Mouse (Mus musculus): ENCODE data around the gene Dctpp1. TPM values are rescaled to one million over a fixed set of nuclear protein-coding genes. Genes with fewer than 3 reads are reported as not detected.

Dctpp1 gene
- polyA plus RNA-seq, 1 experiment from 2014 or later, result 266 TPM

GRCm38 (mm10) chr7:127207374-127208294 is 52.9 kb downstream of the Dctpp1 start:
- Histone ChIP-seq H3K4me3 (ENCODE audit: low read depth, low read length) (peak overlapping the region; percentile 87), H3K27me3 (replicated peaks; ENCODE audit: control insufficient read depth, insufficient read depth, low read length) (no peaks in the 10 kb centered on the region), H3K9me3 (ENCODE audit: control insufficient read depth, low read length) (no peaks in the 10 kb centered on the region), H3K4me2 (peak overlapping the region; percentile 69), H3K4me1 (replicated peaks; ENCODE audit: control insufficient read depth, insufficient read depth, low read length) (peaks cover 20% of the 10 kb centered on the region), H3K36me3 (ENCODE audit: control insufficient read depth, insufficient read depth, low read length) (peaks cover 15% of the 10 kb centered on the region), H3K9ac (ENCODE audit: low read depth, low read length) (peak overlapping the region; percentile 96), H3K27ac (ENCODE audit: low read depth, low read length) (peak overlapping the region; percentile 94)
- WGBS, result under 1% methylated on average over 52 of the region's 53 CpGs
- DNase-seq (ENCODE audit: low spot score) (peak; percentile 46), ATAC-seq (replicated peaks; ENCODE audit: low FRiP score) (peak; percentile 4)

Other genes starting within 250 kb of the Dctpp1 start
- 8.3 and 9.4 TPM in 2 replicates for gene Mvp, start 246.1 kb downstream of the Dctpp1 start, polyA plus RNA-seq (2014; fragmentation: Nextera tagmentation; extraction: Ambion mirVana)
- 0.41 TPM in 1 of 2 replicates, not detected in the other for gene Pagr1b, start 244.2 kb downstream of the Dctpp1 start, polyA plus RNA-seq (2014; fragmentation: Nextera tagmentation; extraction: Ambion mirVana)
- gene Pagr1a, start 243.4 kb downstream of the Dctpp1 start, polyA plus RNA-seq (2014; fragmentation: Nextera tagmentation; extraction: Ambion mirVana), result 45.6 and 75.0 TPM in 2 replicates
- gene Gm42742, start 239.6 kb downstream of the Dctpp1 start, polyA plus RNA-seq (2014; fragmentation: Nextera tagmentation; extraction: Ambion mirVana), result 19.8 and 52.9 TPM in 2 replicates
- gene Prrt2, start 239.5 kb downstream of the Dctpp1 start, polyA plus RNA-seq (2014; fragmentation: Nextera tagmentation; extraction: Ambion mirVana), result 4.5 and 5.4 TPM in 2 replicates
- gene Maz, start 233.7 kb downstream of the Dctpp1 start, polyA plus RNA-seq (2014; fragmentation: Nextera tagmentation; extraction: Ambion mirVana), result 90.8 and 98.8 TPM in 2 replicates
- 152 and 170 TPM in 2 replicates for gene Kif22, start 218.2 kb downstream of the Dctpp1 start, polyA plus RNA-seq (2014; fragmentation: Nextera tagmentation; extraction: Ambion mirVana)
- not detected in 2 replicates for gene Zg16, start 173.4 kb downstream of the Dctpp1 start, polyA plus RNA-seq (2014; fragmentation: Nextera tagmentation; extraction: Ambion mirVana)
- gene AI467606, start 169.3 kb downstream of the Dctpp1 start, polyA plus RNA-seq (2014; fragmentation: Nextera tagmentation; extraction: Ambion mirVana), result 12.3 and 13.7 TPM in 2 replicates
- 43.8 and 44.2 TPM in 2 replicates for gene Qprt, start 138.5 kb downstream of the Dctpp1 start, polyA plus RNA-seq (2014; fragmentation: Nextera tagmentation; extraction: Ambion mirVana)
- gene Spn, start 122.9 kb downstream of the Dctpp1 start, polyA plus RNA-seq (2014; fragmentation: Nextera tagmentation; extraction: Ambion mirVana), result 12.7 and 14.4 TPM in 2 replicates
- gene Cd2bp2, start 64.7 kb downstream of the Dctpp1 start, polyA plus RNA-seq (2014; fragmentation: Nextera tagmentation; extraction: Ambion mirVana), result 50.3 and 59.5 TPM in 2 replicates
- 28.2 and 29.0 TPM in 2 replicates for gene Tbc1d10b, start 52.2 kb downstream of the Dctpp1 start, polyA plus RNA-seq (2014; fragmentation: Nextera tagmentation; extraction: Ambion mirVana)
- gene Mylpf, start 51.8 kb downstream of the Dctpp1 start, polyA plus RNA-seq (2014; fragmentation: Nextera tagmentation; extraction: Ambion mirVana), result 31.5 and 33.6 TPM in 2 replicates
- gene Zfp553, start 27.6 kb downstream of the Dctpp1 start, polyA plus RNA-seq (2014; fragmentation: Nextera tagmentation; extraction: Ambion mirVana), result 17.2 TPM in 2 replicates
- gene Sept1, start 27.6 kb downstream of the Dctpp1 start, polyA plus RNA-seq (2014; fragmentation: Nextera tagmentation; extraction: Ambion mirVana), result 14.9 and 17.5 TPM in 2 replicates
- 45.9 and 47.3 TPM in 2 replicates for gene Zfp771, start 16.4 kb downstream of the Dctpp1 start, polyA plus RNA-seq (2014; fragmentation: Nextera tagmentation; extraction: Ambion mirVana)
- gene Sephs2, start 13.3 kb upstream of the Dctpp1 start, polyA plus RNA-seq (2014; fragmentation: Nextera tagmentation; extraction: Ambion mirVana), result 178 and 203 TPM in 2 replicates
- gene Itgal, start 35.6 kb upstream of the Dctpp1 start, polyA plus RNA-seq (2014; fragmentation: Nextera tagmentation; extraction: Ambion mirVana), result 6.2 and 6.5 TPM in 2 replicates
- gene Zfp768, start 84.9 kb upstream of the Dctpp1 start, polyA plus RNA-seq (2014; fragmentation: Nextera tagmentation; extraction: Ambion mirVana), result 3.4 and 3.6 TPM in 2 replicates
- 4.9 and 5.8 TPM in 2 replicates for gene Zfp747, start 115.3 kb upstream of the Dctpp1 start, polyA plus RNA-seq (2014; fragmentation: Nextera tagmentation; extraction: Ambion mirVana)
- 2.4 and 3.0 TPM in 2 replicates for gene 9130019O22Rik, start 126.5 kb upstream of the Dctpp1 start, polyA plus RNA-seq (2014; fragmentation: Nextera tagmentation; extraction: Ambion mirVana)
- gene E430018J23Rik, start 132.9 kb upstream of the Dctpp1 start, polyA plus RNA-seq (2014; fragmentation: Nextera tagmentation; extraction: Ambion mirVana), result 3.3 and 4.2 TPM in 2 replicates
- 4.6 and 4.8 TPM in 2 replicates for gene Zfp764, start 146.1 kb upstream of the Dctpp1 start, polyA plus RNA-seq (2014; fragmentation: Nextera tagmentation; extraction: Ambion mirVana)
- 18.7 and 19.5 TPM in 2 replicates for gene Zfp688, start 161.4 kb upstream of the Dctpp1 start, polyA plus RNA-seq (2014; fragmentation: Nextera tagmentation; extraction: Ambion mirVana)
- 4.5 and 5.3 TPM in 2 replicates for gene Zfp689, start 188.4 kb upstream of the Dctpp1 start, polyA plus RNA-seq (2014; fragmentation: Nextera tagmentation; extraction: Ambion mirVana)
- gene Prr14, start 198.9 kb upstream of the Dctpp1 start, polyA plus RNA-seq (2014; fragmentation: Nextera tagmentation; extraction: Ambion mirVana), result 39.0 and 40.6 TPM in 2 replicates
- 8.9 and 12.4 TPM in 2 replicates for gene Fbrs, start 218.5 kb upstream of the Dctpp1 start, polyA plus RNA-seq (2014; fragmentation: Nextera tagmentation; extraction: Ambion mirVana)

All from liver, embryonic 11.5 days (tissue).